25 mouse cellular contexts compared by ENCODE assay signal in genomic region chr11:75956651-75957050, GRCm38 (mm10). TPM values are rescaled to one million over a fixed set of nuclear protein-coding genes. Genes with fewer than 3 reads are reported as not detected.
DNase-seq lines count a peak whose midpoint lies in the region; ATAC-seq and TF ChIP-seq lines count a peak whose summit lies in the region.
"Had no signal": no experiment of that assay in that cellular context is flagged by ENCODE, and none has a peak within 500 bp of the region (broad histone marks: within the 10 kb centered on the region; RNA-seq: fewer than 3 reads in every experiment).

No protein-coding gene starts in this region.

- H3K9ac ChIP-seq in midbrain, embryonic 11.5 days (ENCODE audit: low read length), result no peak overlapping the region
- no peak overlapping the region for H3K9ac ChIP-seq in midbrain, postnatal 0 days (replicated peaks; ENCODE audit: low read length, poor library complexity, severe bottlenecking)
- peak overlapping the region; percentile 59; the same call in 1 of the 2 replicates for H3K9ac ChIP-seq in intestine, embryonic 16.5 days (ENCODE audit: low read depth, low read length)
- H3K9ac ChIP-seq: embryonic facial prominence, embryonic 12.5 days; heart, embryonic 15.5 days; hindbrain, embryonic 14.5 days had no signal

- H3K36me3 ChIP-seq in midbrain, embryonic 11.5 days (ENCODE audit: control insufficient read depth, insufficient read depth, low read length), result no peaks in the 10 kb centered on the region
- no peaks in the 10 kb centered on the region for H3K36me3 ChIP-seq in midbrain, postnatal 0 days (ENCODE audit: insufficient read depth, low read length)
- no peaks in the 10 kb centered on the region for H3K36me3 ChIP-seq in intestine, embryonic 16.5 days (ENCODE audit: control insufficient read depth, insufficient read depth, low read length)
- H3K36me3 ChIP-seq: embryonic facial prominence, embryonic 12.5 days; heart, embryonic 15.5 days had no signal

- no peak overlapping the region for H3K4me3 ChIP-seq in midbrain, embryonic 11.5 days (ENCODE audit: low read depth, low read length)
- H3K4me3 ChIP-seq in midbrain, postnatal 0 days (ENCODE audit: low read depth, low read length), result no peak overlapping the region
- 0 out of 2 replicates have a peak overlapping the region, but pooled peaks have one; percentile 28 for H3K4me3 ChIP-seq in intestine, embryonic 16.5 days (ENCODE audit: low read length)
- H3K4me3 ChIP-seq: embryonic facial prominence, embryonic 12.5 days; heart, adult 2 months; heart, embryonic 15.5 days had no signal

- no peak for ATAC-seq in midbrain, embryonic 11.5 days (ENCODE audit: low FRiP score)
- ATAC-seq in midbrain, postnatal 0 days (ENCODE audit: low FRiP score), result no peak
- no peak for ATAC-seq in intestine, embryonic 16.5 days
- ATAC-seq: forebrain, embryonic 16.5 days; Patski had no signal

- no peaks in the 10 kb centered on the region for H3K4me1 ChIP-seq in midbrain, embryonic 11.5 days (ENCODE audit: control insufficient read depth, insufficient read depth, low read length)
- no peaks in the 10 kb centered on the region for H3K4me1 ChIP-seq in midbrain, postnatal 0 days (ENCODE audit: insufficient read depth, low read length)
- no peaks in the 10 kb centered on the region for H3K4me1 ChIP-seq in intestine, embryonic 16.5 days (ENCODE audit: control insufficient read depth, insufficient read depth, low read length)
- H3K4me1 ChIP-seq: embryonic facial prominence, embryonic 12.5 days; heart, embryonic 15.5 days had no signal

- DNase-seq in midbrain, embryonic 11.5 days (ENCODE audit: low spot score, missing footprints), result peak; percentile 17
- DNase-seq in midbrain, postnatal 0 days (ENCODE audit: low spot score), result no peak
- DNase-seq in induced T-regulatory cell, adult 2 months (ENCODE audit: low read depth), result peak; percentile 51
- DNase-seq in naive thymus-derived CD4-positive, alpha-beta T cell, adult 2 months (ENCODE audit: low read depth), result peak; percentile 69
- DNase-seq in retina, embryonic 14.5 days (ENCODE audit: low spot score), result no peak
- no peak for DNase-seq in layer of hippocampus, postnatal 10 days (ENCODE audit: low spot score in 2 of 2)
- DNase-seq in embryo, embryonic 10.5 days (ENCODE audit: low spot score), result no peak
- DNase-seq: adrenal gland, adult 2 months; adrenal gland, postnatal 25 days; B cell, adult 2 months; cerebellum, adult 18-20 months; cerebellum, adult 9-11 months; cerebellum, postnatal 36 days; embryo, embryonic 11 days; gastrocnemius, postnatal 14 days; heart, adult 2 months; heart, postnatal 14 days had no signal

- no peak overlapping the region for H3K4me2 ChIP-seq in midbrain, embryonic 11.5 days
- no peak overlapping the region for H3K4me2 ChIP-seq in midbrain, postnatal 0 days (ENCODE audit: low read depth, low read length, poor library complexity, severe bottlenecking)
- peak overlapping the region; percentile 50 for H3K4me2 ChIP-seq in intestine, embryonic 16.5 days (ENCODE audit: low read depth, low read length)
- H3K4me2 ChIP-seq: embryonic facial prominence, embryonic 12.5 days; heart, embryonic 11.5 days; heart, embryonic 15.5 days; hindbrain, embryonic 14.5 days had no signal

- no peak for TF ChIP-seq CTCF in midbrain, postnatal 0 days (IDR thresholded peaks at IDR 0.05)

- WGBS in midbrain, embryonic 11.5 days, result 83% methylated on average over 8 of the region's 8 CpGs
- WGBS in midbrain, postnatal 0 days, result 64% methylated on average over 8 of the region's 8 CpGs
- WGBS in intestine, embryonic 16.5 days, result 46% methylated on average over 8 of the region's 8 CpGs

- no peak overlapping the region for H3K27ac ChIP-seq in midbrain, embryonic 11.5 days (ENCODE audit: low read depth, low read length)
- no peak overlapping the region for H3K27ac ChIP-seq in midbrain, postnatal 0 days (ENCODE audit: low read depth, low read length)
- peak overlapping the region; percentile 92 for H3K27ac ChIP-seq in intestine, embryonic 16.5 days (ENCODE audit: low read length)
- H3K27ac ChIP-seq: embryonic facial prominence, embryonic 12.5 days; heart, adult 2 months; heart, embryonic 15.5 days; hindbrain, embryonic 14.5 days had no signal

- H3K9me3 ChIP-seq in midbrain, embryonic 11.5 days (ENCODE audit: control insufficient read depth, low read length), result no peaks in the 10 kb centered on the region
- H3K9me3 ChIP-seq in midbrain, postnatal 0 days (ENCODE audit: low read length), result no peaks in the 10 kb centered on the region
- H3K9me3 ChIP-seq in intestine, embryonic 16.5 days (ENCODE audit: control insufficient read depth, low read length), result no peaks in the 10 kb centered on the region
- H3K9me3 ChIP-seq: embryonic facial prominence, embryonic 12.5 days; heart, embryonic 15.5 days had no signal

- H3K27me3 ChIP-seq in midbrain, embryonic 11.5 days (ENCODE audit: control insufficient read depth, insufficient read depth, low read length), result 0 out of 2 replicates have a peak, but pooled peaks cover 2% of the 10 kb centered on the region
- no peaks in the 10 kb centered on the region for H3K27me3 ChIP-seq in midbrain, postnatal 0 days (ENCODE audit: insufficient read depth, low read length)
- no peaks in the 10 kb centered on the region for H3K27me3 ChIP-seq in intestine, embryonic 16.5 days (replicated peaks; ENCODE audit: control insufficient read depth, insufficient read depth, low read length)
- H3K27me3 ChIP-seq: embryonic facial prominence, embryonic 12.5 days; Patski had no signal

RNA-seq across cellular contexts. Expression of gene Rph3al, which starts 18.4 kb away (rescaled TPM):
- polyA plus RNA-seq in midbrain, embryonic 11.5 days (2014; fragmentation: Nextera tagmentation; extraction: Ambion mirVana), result 0.66 and 1.1 TPM in 2 replicates
- 3.4 and 4.0 TPM in 2 replicates for total RNA-seq in midbrain, postnatal 0 days (2014; rRNA removed)
- polyA plus RNA-seq in midbrain, postnatal 0 days (2015; fragmentation: Nextera tagmentation; extraction: Ambion mirVana), result 3.0 and 3.1 TPM in 2 replicates
- polyA plus RNA-seq in intestine, embryonic 16.5 days (2015; fragmentation: Nextera tagmentation; extraction: Ambion mirVana), result 20.1 and 21.1 TPM in 2 replicates
- 1 to 10 TPM; 4.2 to 5.6 TPM for total RNA-seq in layer of hippocampus, postnatal 10 days (2021)

RNA-seq across cellular contexts. Expression of gene 1700016K19Rik, which starts 43.1 kb away (rescaled TPM):
- 0.23 TPM in 1 of 2 replicates, not detected in the other for polyA plus RNA-seq in midbrain, embryonic 11.5 days (2014; fragmentation: Nextera tagmentation; extraction: Ambion mirVana)
- 5.5 and 11.3 TPM in 2 replicates for total RNA-seq in midbrain, postnatal 0 days (2014; rRNA removed)
- polyA plus RNA-seq in midbrain, postnatal 0 days (2015; fragmentation: Nextera tagmentation; extraction: Ambion mirVana), result 8.6 and 8.8 TPM in 2 replicates
- polyA plus RNA-seq in intestine, embryonic 16.5 days (2015; fragmentation: Nextera tagmentation; extraction: Ambion mirVana), result 2.1 and 2.6 TPM in 2 replicates
- total RNA-seq in layer of hippocampus, postnatal 10 days (2021), result 1 to 10 TPM; 3.1 to 4.8 TPM
- total RNA-seq: adrenal gland, adult 2 months; adrenal gland, postnatal 25 days; gastrocnemius, postnatal 14 days; heart, adult 2 months; hematopoietic stem cell, adult 5-6 weeks had no signal
- polyA plus RNA-seq: adrenal gland, adult 2 months; heart, embryonic 11.5 days had no signal

Comparison
In these comparisons a context has a peak if more than half of its experiments do, and no peak if none do; other contexts are left out.
1. DNase-seq: peak in midbrain, embryonic 11.5 days (single experiment), induced T-regulatory cell, adult 2 months (single experiment) and naive thymus-derived CD4-positive, alpha-beta T cell, adult 2 months (single experiment); none in midbrain, postnatal 0 days (single experiment), retina, embryonic 14.5 days (single experiment), layer of hippocampus, postnatal 10 days (0 of 2) and embryo, embryonic 10.5 days (single experiment).